Mouse (Mus musculus) adrenal gland, postnatal 14 days (tissue): ENCODE measurements around the gene Olfr547. TPM values are rescaled to one million over a fixed set of nuclear protein-coding genes. Genes with fewer than 3 reads are reported as not detected.

Experiments used
- DNase-seq: peaks from one replicate; pipeline ENCODE4 v3.0.0; 2021; ENCODE audit warnings: mixed read lengths
- total RNA-seq: library from RNA; stranded (reverse); gene quantifications from 2 replicates; pipeline ENCODE4 v1.2.3, GENCODE M21; 2021

The Olfr547 gene
- total RNA-seq, 1 experiment from 2014 or later, result not detected

DNA sequence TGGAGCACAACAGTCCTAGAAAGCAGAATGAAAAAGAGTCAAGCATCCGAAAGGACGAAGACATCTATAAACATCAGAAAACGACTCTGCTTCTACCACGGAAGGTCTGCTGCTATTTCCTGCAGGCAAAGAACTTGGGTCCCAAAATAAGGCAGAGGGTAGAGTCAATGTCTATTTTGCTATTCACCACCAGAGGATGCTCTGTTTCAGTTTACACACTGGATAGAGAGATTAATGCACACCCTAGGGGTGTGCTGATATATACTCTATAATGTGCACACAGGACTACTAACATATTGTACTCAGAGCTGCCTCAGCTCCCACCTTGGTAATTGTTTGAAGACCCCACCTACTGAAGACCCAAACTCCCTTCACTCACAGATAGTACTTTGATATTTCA lies 31.7 kb downstream of the Olfr547 start:
- DNase-seq, result no peak

DNA sequence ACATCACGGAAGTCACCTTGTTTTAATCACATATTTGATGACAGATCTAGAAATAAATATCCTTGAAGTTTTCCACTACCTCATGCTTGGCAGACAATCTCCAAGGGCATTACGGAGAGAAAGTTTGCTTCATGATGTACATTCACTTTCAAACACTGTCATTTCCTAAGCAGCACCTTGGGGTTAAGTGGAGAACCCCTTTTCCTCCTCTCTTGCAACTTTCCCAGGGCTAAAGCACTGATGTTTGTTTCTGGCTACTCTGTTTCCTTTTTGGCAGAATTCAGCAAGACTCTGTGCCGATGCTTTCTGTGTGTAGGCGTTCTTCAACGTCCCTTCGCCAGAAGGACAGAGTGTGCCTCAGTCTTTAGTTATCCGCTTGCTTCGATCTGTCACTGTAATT lies 36.6 kb downstream of the Olfr547 start, which contains the start of gene Olfr550:
Gene Olfr550, plus strand, starts transcription at position 301 of the 400 bp plus-strand sequence.
- DNase-seq, result no peak

DNA sequence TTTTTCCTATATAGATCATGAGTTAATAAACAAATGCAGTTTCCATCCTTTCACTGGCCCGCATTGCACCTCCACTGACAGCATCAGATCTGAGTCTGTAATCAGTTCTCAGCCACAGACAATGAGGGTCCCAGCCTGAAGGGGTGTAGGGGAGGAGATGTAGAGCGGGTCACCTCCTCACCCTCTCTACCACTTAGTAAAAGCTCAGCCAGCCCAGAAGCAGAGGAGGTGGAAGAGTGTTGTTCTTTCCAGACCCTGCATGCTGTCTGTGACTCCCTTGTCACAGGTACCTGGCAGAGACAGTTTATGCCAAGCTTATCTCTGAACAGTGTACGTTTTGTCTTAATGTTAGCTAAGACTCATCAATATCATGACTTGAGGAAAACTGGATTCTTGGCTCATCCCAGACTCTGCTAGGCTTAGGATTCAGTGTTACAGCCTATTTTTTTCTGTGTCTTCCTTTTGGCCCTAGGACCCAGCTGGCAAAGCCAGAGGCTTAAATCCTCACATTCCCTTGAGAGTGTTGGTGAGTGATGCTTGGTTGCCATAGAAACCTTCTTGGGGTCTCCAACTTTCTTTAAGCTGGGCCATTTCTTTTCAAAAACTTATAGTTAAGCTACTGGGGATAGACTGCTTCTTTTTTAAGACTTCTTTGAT lies 38.8 kb downstream of the Olfr547 start:
- DNase-seq, result no peak

DNA sequence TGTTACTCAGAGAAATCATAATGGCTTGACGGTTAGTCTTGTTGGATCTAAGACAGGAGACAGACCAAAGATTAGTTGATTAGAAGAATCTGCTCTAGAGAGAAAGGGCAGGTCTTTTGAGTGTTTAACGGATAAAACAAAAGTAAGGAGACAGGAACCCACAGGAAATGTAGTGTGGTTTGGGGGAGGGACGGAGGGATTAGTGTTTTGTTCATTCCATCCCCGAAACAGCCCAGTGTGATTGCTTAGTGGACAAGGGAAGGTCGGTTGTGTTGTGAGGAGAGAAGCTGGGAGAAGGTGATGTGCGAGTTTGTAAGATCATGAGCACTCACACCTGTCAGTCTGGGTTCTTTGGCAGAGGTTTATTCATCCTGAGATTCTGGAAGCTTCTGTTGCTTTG lies 41.4 kb downstream of the Olfr547 start:
- DNase-seq, result no peak

Other genes with a start within 250 kb of the Olfr547 start
- gene Rrm1, start 93.1 kb upstream of the Olfr547 start, total RNA-seq, result 41.7 and 42.2 TPM in 2 replicates
- not detected in 2 replicates for gene Olfr543, start 53.1 kb upstream of the Olfr547 start, total RNA-seq
- gene Olfr544, start 46.4 kb upstream of the Olfr547 start, total RNA-seq, result not detected in 2 replicates
- gene Olfr545, start 35.2 kb upstream of the Olfr547 start, total RNA-seq, result not detected in 2 replicates
- gene Olfr548-ps1, start 6.1 kb downstream of the Olfr547 start, total RNA-seq, result not detected in 2 replicates
- not detected in 2 replicates for gene Olfr549, start 15.1 kb downstream of the Olfr547 start, total RNA-seq
- 12.3 and 12.5 TPM in 2 replicates for gene Trim21, start 30.7 kb downstream of the Olfr547 start, total RNA-seq
- not detected in 2 replicates for gene Olfr550, start 36.7 kb downstream of the Olfr547 start, total RNA-seq
- not detected in 2 replicates for gene Olfr551, start 57.1 kb downstream of the Olfr547 start, total RNA-seq
- gene Olfr552, start 63.0 kb downstream of the Olfr547 start, total RNA-seq, result 0.11 TPM in 1 of 2 replicates, not detected in the other
- gene Olfr553, start 83.5 kb downstream of the Olfr547 start, total RNA-seq, result not detected in 2 replicates
- gene Olfr554, start 103.7 kb downstream of the Olfr547 start, total RNA-seq, result not detected in 2 replicates
- not detected in 2 replicates for gene Olfr555, start 124.1 kb downstream of the Olfr547 start, total RNA-seq
- not detected in 2 replicates for gene Olfr556, start 130.2 kb downstream of the Olfr547 start, total RNA-seq
- 9.4 and 10.3 TPM in 2 replicates for gene Trim68, start 152.6 kb downstream of the Olfr547 start, total RNA-seq
- not detected in 2 replicates for gene Olfr557, start 161.2 kb downstream of the Olfr547 start, total RNA-seq
- gene Olfr558, start 167.5 kb downstream of the Olfr547 start, total RNA-seq, result 1.1 and 1.4 TPM in 2 replicates
- gene Olfr33, start 184.3 kb downstream of the Olfr547 start, total RNA-seq, result not detected in 2 replicates
- gene Olfr559, start 192.7 kb downstream of the Olfr547 start, total RNA-seq, result not detected in 2 replicates
- not detected in 2 replicates for gene Olfr560, start 224.6 kb downstream of the Olfr547 start, total RNA-seq
- 0.82 and 1.8 TPM in 2 replicates for gene Olfr78, start 224.7 kb downstream of the Olfr547 start, total RNA-seq
- gene Olfr561, start 236.5 kb downstream of the Olfr547 start, total RNA-seq, result not detected in 2 replicates